Mouse (Mus musculus): ENCODE measurements around the gene Gm9958.

The Gm9958 gene

DNA sequence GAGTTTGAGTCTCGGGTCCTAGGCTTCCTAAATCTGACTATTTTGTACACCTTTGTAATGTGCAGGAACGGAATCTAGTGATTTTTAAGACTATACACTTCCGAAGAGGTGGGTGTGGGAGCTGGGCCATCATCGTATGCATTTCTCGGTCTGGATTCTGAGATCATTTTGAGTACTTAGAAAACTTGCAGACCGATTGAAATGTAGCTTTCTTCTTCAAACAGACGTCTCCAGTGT is at the start of gene Gm9958:
Gene Gm9958 (plus strand): TSS at position 138 of the 237 bp plus-strand sequence.
- CTCF ChIA-PET = no interaction called here

DNA sequence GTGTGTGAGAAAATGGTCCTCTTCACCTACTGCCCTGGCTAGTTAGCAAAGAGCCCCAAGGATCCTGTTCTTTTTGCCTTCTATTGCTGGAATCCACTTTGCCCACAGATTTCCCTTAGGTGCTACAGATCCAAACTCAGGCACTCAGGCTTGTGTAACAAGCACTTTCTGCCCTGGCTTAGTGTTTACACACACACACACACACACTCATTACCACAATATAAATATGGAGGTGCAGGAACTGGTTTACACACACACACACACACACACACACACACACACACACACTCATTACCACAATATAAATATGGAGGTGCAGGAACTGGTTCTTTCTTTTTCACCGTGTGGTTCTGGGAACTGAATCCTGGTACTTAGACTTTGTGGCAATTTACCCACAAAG is 35.9 kb upstream of the Gm9958 start:
- CTCF ChIA-PET = no interaction called here

DNA sequence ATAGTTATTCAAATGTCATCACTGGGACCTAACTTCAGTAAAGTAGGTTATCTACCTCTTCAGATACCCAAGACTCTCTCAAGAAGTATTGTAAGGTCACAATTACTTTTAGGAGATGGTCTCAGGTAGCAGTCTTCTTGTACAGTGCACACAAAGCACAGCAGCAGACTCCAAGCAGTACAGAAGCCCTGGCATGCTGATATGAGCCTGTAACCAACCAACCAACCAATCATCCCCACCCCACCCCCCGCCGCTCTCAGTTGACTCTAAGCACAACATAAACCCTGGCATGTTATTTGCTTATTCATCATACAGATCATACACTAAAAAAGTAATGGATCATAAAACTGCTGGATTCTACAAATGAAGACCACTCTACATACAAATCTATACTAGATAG is 34.5 kb upstream of the Gm9958 start:
- CTCF ChIA-PET = no interaction called here

DNA sequence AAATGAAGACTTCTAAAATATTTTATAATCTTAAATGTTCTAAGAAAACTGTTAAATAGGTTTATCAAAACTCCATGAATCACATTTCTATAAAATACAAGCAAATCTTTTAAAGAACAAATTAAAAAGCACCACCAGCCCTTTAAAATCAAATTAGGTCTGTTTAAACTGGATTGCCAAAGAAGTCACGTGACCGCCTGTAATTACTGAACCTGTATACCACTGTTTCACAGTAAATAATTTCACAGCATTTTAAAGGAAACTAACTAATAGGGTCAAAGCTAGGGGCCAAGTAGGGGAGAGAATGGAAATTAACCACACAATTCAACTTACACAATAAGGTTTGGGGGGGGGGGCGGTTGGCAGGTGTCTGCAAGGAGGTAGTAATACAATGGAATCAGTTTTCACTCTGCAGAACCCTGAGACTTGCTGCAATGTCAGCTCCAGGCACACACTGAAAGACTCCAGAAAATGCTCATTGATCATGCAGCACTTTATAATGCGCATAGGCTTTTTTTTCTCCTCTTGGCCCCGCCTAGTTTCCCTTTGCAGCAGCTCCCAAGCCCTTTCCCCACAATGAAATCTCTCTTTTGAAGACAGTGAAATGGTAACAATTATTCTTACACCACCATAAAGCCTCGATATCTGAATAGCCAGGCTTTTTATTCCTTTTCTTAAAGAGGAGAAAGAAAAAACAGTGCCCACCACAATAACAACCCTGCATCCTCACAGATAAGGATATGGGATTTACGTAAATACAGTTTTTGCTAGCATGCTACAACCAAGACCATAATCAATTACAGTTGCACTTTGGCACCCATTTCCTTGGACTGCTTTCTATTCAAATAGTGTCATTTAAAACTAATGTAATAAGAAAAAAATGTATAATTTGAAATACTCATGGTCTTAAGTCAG is 28.6 kb upstream of the Gm9958 start:
- CTCF ChIA-PET = interaction anchor here (0.6 kb wide), 2 partner anchors 15 to 49 kb away, joined by 3 to 4 read pairs; no protein-coding TSS in a partner anchor

DNA sequence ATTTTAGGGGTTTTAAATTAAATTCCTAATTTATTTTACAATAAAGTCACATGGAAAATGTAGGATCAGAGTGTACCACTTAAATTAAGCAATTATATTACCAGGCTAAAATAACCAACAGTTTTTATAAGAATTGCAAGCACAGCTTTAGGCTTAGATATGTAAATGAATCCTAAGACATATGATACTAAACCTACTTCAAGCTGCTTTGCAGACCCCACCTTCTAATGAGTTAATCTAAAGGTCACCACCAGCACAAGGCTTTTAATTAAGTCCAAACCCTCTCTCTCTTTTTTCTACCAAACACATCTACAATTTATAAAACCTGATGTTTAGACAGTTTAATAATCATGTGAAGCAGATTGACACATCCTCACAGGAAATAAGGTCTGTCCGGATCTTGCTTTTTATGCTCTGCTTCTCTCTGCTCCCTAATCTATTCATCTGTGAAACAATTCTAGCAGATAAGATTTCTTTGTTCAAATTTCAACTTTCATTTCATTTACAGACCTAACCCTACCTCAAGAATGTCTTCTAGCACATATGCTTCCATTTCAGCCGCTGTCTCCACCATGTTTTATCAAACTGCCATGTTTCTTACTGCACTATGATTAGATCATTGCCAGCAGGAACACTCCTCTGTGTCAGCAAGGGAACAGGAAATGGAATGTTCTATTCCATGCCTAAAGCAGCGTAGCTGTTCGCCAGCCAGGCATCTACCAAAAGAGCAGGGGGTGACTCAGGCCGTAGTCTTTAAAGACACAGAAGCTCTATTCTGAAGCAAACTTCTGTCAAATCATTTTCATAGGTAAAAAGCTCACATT is 27.7 kb upstream of the Gm9958 start:
- CTCF ChIA-PET = no interaction called here

DNA sequence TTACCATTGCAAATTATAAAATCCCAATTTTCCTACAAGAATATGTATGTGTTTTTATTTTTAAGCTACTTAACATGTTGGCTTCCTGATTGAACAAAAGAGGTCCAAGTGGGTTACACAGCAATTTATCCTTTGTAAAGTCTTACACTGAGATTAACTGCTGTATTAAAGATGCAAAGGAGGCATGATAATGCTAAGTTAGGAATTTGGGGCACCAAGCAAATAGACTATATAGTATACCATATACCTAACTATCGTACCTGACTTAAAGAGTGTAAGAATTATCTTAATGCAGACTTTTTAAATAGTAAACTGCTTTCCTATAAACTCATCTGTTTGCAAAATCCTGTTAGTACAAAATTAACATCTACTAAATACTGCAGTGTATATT is 27.1 kb upstream of the Gm9958 start:
- CTCF ChIA-PET = no interaction called here

DNA sequence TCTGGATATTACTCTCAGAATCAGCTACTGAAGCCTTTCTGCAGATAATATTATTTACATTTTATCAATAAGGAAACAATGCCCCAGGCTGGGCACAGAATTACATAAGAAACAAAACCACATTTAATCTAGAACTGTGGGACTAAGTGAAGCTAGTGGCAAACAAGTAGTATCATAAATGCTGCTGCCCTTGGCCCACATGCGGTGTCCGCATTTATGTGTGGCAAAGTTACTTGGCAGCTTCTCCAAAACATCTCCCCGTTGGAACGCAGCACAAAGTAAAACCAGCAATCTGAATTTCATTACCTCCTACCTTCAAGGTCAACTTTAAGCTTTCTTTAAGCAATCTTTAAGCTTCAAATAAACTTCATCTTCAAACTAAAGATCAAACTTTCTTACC is 26.2 kb upstream of the Gm9958 start:
- CTCF ChIA-PET = no interaction called here

DNA sequence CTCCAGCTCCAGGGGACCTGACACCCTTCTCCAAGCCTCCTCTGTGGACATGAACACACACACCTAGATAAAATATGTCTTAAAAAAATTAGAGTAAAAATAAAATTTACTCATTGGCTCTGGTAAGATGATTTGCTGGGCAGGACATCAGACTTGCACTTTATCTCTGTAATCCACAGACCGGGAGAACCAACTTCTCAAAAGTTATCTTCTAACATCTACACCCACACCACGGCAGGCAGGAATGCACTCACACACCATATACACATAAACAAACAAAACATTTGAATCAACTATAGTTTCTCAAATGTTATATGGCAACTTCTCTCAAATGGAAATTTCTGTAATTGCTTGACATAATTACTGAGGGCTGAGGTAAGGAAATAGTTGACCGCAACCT is 20.1 kb upstream of the Gm9958 start:
- CTCF ChIA-PET = no interaction called here

DNA sequence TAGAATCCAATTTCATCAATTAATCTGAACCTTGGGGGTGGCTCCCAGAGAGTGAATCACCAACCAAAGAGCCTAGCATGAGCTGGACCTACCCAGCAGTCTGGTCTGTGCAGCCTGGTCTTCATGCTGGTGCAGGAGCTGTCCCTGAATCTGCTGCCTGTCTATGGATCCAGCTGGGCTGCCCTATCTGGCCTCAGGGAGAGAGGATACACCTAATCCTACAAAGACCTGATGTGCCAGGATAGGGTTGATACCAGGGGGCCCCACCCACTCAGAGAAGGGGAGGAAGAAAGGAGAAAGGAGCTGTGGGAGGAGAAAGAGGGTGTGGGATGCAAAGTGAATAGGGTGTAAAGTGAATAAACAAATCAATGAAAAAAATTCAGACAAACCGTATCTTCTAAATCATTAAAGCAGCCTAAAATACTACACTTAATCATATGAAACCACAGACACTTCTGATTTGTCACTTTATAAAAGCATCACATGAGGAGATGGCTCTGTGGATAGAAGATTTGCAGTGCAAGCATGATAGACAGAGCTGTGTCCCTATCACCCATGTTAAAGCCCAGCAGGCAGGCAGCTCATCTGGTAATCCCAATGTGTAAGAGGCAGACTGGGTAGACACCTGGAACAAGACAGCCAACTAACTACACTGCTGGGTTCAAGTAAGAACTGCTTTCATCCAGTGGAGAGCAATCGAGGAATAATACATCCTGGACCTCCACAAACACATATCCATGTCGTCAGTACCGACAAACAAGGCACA is 13.3 kb upstream of the Gm9958 start:
- CTCF ChIA-PET = interaction anchor here (0.5 kb wide), 1 partner anchor 15 kb away, joined by 4 read pairs; no protein-coding TSS in a partner anchor

DNA sequence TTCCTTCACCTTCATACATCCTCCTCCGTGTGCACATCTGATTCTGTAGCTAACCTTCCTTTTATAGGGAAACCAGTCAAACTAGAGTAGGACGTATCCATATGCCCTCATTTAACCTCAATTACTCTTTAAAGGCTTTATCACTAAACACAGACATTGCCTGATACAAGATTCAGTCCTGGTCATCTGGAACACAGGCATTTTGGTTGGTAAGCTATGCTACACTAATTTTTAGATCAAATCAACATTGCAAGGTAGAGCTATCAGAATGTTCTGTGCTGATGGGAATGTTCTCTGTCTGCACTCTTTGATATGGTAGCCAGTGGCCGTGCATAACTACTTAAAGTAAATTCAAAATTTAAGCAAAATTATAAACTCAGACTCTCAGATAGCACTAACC is 11.2 kb upstream of the Gm9958 start:
- CTCF ChIA-PET = no interaction called here

DNA sequence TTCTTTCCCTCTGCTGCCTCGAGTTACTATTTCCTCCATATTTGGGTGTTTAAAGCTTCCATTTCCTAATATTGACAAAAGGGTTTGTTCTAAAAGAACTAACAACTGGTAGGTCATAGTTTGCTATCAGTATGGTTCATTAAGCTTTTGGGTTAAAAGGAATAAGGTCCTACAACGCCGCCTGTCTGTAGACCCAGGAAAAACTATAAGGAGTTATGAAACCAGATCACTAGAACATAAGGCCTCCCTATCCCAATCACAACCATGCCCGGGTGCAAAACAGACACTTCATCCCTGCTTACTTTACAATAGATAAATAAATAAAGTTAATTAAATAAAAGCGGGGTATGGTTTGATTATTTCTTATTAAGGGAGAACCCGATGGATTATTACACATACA is 2.5 kb upstream of the Gm9958 start:
- CTCF ChIA-PET = interaction anchor here (0.5 kb wide), 1 partner anchor 12 kb away, joined by 3 read pairs; no protein-coding TSS in a partner anchor

DNA sequence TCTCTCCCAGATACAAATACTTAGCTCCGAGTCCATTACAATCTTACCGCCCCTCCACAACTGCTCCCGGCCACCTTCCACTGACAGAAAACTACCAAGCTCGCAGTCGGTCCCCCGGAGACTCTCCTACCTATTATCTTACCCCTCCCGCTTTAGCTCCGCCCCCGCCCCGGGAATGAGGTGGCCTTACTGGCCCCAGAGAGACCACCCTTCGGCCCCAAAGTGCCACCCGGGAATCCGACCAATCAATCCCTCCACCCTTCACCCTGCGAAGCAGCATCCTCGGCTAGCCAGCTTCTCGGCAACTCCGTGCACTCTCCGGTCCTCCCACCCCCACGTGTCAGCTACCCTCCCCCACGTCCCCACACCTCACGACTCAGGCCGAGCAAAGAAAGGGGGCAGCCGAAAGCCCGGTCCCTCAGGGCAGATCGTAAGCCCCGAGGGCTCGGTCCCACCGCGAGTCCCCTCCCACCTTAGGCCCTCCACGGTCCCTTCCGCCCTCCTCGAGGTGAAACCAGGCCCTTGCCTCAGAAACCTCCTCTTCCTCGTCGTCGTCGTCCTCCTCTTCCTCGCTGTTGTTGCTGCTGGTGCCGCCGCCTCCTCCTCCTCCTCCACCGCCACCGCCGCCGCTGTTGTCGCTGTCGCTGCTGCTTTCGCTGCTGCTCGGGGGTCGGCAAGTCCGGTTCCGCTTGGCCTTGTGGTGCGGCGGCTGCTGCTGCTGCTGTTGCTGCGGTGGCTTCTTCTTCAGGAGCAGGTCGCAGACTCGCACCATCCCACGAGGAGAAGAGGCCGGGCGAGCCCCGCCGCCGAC is 1.7 kb upstream of the Gm9958 start:
- CTCF ChIA-PET = no interaction called here

DNA sequence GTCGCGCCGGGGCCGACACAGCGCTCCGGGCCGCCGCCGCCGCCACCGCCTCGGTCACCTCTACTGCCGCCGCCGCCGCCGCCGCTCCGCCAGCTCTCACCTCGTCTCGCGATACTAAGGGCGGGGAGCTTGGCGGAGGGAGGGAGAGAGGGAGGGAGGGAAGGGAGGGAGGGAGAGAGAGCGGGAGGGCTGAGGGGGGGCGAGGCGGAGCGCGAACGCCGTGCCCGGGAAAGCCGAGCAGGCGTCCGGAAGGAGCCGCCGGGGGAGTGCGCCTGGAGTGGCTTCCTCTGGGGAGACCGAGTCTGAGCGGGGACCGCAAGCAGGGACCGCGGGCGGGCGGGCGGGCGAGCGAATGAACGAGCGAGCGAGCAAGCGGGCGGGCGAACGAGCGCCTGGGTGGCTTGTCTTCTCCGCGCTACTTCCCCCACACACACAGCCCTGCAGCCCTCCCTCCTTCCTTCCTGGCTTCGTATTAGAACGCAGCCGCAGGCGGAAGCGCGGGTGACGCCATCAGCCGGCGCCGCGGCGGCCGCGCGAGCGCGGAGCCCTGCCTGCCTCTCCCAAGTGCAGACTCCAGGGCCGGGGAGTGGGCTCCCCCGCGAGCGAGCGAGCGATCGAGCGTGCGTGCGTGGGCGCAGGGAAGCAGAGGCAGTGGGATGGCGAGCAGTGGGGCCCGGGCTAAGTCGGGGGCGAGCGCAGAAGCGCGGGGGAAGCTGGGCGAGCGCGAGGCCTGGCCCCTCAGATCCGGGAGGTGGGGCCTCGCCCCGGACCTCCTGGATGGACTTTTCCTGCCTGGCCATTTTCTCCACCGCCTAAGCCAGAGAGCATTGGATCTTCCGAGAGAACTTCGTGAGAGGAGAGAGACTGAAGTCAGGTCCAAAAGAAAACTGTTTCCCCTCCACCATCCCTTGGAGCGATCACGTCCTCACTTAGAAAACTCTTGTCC is 610 bp upstream of the Gm9958 start, which contains the start of gene Ankrd17:
Gene Ankrd17 (minus strand): TSS at position 457 of the 946 bp plus-strand sequence.
- CTCF ChIA-PET = no interaction called here

DNA sequence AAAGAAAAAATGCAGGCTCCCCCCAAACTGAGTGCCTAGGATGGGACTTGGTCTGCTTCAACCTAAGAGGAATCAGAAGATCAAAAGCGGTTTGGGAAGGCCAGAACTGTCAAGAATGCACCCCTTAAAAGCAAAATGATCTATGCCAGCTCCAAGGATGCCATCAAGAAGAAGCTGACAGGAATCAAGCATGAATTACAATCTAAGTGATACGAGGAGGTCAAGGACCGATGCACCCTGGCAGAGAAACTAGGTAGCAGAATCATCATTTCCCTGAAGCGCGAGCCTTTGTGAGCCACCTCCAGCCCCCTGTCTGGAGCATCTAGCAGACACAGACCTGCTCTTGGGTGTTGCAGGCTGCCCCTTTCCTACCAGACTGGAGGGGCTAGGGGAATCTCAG is 3.4 kb downstream of the Gm9958 start:
- CTCF ChIA-PET = no interaction called here

DNA sequence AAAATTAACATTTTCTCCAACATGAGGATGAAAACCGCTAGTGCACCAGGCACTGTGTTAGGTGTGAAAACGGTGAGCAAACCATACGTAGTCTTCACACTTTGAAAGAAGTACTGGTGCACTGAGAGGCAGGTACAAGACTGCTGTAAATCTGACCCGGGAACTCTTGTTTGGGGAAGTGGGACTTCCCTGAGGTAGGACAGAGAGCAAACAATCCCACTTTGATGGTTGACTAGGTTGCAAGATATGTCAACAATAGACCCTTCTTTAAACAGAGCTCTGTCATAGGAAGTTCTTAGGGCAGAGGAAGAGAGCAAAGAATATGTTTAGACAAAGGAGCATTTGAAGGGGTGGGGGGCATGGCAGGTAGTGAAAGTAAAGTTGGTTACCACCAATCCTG is 6.7 kb downstream of the Gm9958 start:
- CTCF ChIA-PET = no interaction called here

DNA sequence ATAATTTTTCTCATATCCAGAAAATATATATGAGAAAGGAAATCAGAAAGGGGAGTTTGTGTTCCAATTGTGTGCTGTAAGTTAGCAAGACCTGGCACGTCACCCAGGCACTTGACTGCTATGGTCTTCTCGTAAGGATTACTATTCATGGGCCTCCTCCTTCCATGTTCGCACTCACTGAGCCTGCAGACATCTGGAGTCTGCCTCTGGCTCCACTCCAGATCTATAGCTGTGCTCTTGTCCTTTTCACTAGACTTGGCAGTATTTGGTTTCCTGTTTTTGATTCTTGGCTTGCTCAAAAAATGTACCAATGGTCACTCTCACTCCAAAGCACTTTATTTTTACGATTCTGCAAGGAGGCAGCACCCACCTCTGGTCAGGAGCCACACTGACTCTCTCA is 14.5 kb downstream of the Gm9958 start:
- CTCF ChIA-PET = no interaction called here

DNA sequence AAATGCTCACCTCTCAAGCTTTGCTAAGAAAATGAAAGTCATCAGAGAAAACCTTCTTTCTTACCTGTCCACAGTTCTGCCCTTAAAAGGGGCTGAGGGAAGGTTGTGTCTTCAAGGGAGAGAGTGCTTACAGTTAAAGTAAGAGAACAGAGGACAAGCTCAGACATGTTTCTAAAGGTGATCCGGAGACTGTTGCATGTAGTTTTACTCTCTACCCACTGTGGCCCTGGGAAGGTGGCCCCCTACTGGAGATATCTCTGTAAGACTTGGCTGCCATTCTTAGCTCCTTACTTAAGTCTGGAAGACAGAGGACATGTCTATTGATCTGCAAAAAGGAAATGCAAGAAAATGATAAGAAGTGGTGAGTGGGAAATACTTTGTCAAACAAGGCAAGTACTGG is 16.1 kb downstream of the Gm9958 start:
- CTCF ChIA-PET = interaction anchor here (1.4 kb wide), 1 partner anchor 180 kb away, joined by 5 read pairs; no protein-coding TSS in a partner anchor

DNA sequence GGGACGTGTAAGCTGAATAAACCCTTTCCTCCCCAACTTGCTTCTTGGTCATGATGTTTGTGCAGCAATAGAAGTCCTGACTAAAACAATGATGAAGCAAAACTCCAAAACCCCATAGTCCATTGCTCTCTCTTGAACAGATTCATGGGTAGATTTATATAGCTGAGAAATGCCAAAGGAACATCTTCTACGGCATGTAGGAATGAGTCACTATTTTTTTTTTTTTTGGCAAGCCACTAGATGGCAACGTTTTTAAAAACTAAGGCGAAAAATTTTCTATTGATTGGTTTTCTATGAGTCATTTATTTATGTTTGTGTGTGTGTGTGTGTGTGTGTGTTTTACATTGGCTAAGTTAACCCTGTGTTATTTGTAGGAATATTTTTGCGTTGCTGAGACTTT is 26.8 kb downstream of the Gm9958 start:
- CTCF ChIA-PET = interaction anchor here (1.1 kb wide), 1 partner anchor 110 kb away, joined by 3 read pairs; no protein-coding TSS in a partner anchor

DNA sequence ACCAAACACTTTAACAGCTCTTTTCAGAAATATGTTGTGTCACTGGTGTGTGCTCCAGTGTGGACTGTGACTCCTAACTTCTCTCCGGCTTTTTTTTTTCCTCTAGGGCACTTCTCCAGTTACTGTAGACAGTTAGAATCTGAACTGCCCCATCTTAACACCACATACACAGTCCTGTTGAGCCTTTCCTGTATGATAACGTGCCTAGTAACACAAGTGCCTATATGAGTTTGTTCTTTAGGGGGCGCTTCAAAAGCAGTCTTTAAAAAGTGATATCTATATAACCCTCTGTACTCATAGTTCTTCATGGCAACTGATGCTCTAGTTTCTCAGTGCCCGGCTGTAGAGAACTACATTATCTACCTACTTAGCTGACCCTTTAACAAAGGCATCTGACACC is 27.3 kb downstream of the Gm9958 start:
- CTCF ChIA-PET = interaction anchor here (1.1 kb wide), 1 partner anchor 109 kb away, joined by 3 read pairs; no protein-coding TSS in a partner anchor

DNA sequence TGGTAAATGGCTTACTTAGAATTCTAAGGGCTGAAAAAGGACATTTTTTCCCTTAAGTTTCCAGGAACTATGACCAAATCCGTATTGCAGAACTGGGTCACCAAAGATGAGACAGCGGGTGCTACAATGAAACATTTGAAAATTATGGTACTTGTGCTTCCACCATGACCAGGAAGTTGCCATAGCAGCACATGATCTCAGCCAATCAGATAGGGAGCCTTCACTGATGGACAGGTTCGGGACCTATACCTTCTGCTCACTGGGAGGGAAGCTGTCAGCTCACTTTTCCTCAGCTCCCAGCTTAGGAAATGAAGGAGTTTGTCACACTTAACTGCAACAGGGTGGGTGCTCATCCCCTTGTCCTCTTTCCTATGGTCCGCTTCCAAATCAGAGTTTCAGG is 29.8 kb downstream of the Gm9958 start:
- CTCF ChIA-PET = no interaction called here

Measured in spleen, embryonic (tissue).